Mouse (Mus musculus) G1E (cell line): ENCODE results near the gene Fjx1. TPM values are rescaled to one million over a fixed set of nuclear protein-coding genes. Genes with fewer than 3 reads are reported as not detected.

ENCODE experiments used
- ATAC-seq: 2 replicates; pipeline ENCODE4 v1.8.0; 2016; ENCODE audit warnings: mild to moderate bottlenecking; ENCODE audit not compliant: insufficient number of reproducible peaks, poor library complexity, low FRiP score, severe bottlenecking; ENCODE audit errors: extremely low read depth
- DNase-seq: peaks from one replicate; pipeline ENCODE4 v3.0.0; 2012; ENCODE audit warnings: low spot score
- H3K27me3 ChIP-seq: 2 replicates; pipeline ENCODE4 v1.6.1; 2012; ENCODE audit warnings: mild to moderate bottlenecking, low read length, inconsistent platforms; ENCODE audit not compliant: insufficient read depth
- H3K36me3 ChIP-seq: replicated peaks from 2 replicates; pipeline ENCODE3; 2012; ENCODE audit warnings: mild to moderate bottlenecking, inconsistent platforms
- H3K4me1 ChIP-seq: 2 replicates; pipeline ENCODE4 v1.6.1; 2012; ENCODE audit warnings: low read depth, low read length, inconsistent platforms, mixed read lengths; ENCODE audit not compliant: insufficient read depth
- H3K4me3 ChIP-seq: 2 replicates; pipeline ENCODE4 v1.5.1; 2012; ENCODE audit warnings: low read depth, mild to moderate bottlenecking, inconsistent platforms, low read length, moderate library complexity, mixed read lengths
- H3K9me3 ChIP-seq: replicated peaks from 2 replicates; pipeline ENCODE4 v1.6.1; 2012; ENCODE audit warnings: inconsistent platforms
- CTCF ChIP-seq: IDR thresholded peaks from 2 replicates; pipeline ENCODE4 v1.5.1; 2012; ENCODE audit warnings: low read depth, low read length, inconsistent platforms, mixed read lengths
- GATA1 ChIP-seq: IDR thresholded peaks from 2 replicates; pipeline ENCODE4 v1.6.1; 2012; ENCODE audit warnings: borderline replicate concordance, low read length, inconsistent platforms, mixed read lengths
- GATA2 ChIP-seq: IDR thresholded peaks from 2 replicates; pipeline ENCODE4 v1.6.1; 2012; ENCODE audit warnings: low read depth, low read length, inconsistent platforms, borderline replicate concordance
- POLR2AphosphoS5 ChIP-seq: IDR thresholded peaks from 2 replicates; pipeline ENCODE4 v1.6.1; 2012; ENCODE audit warnings: low read depth, low read length, inconsistent platforms; ENCODE audit not compliant: insufficient replicate concordance
- TAL1 ChIP-seq: conservative IDR thresholded peaks from 2 replicates; pipeline ENCODE4 v1.6.1; 2012; ENCODE audit warnings: low read depth, low read length, inconsistent platforms, mixed read lengths
- polyA plus RNA-seq: library from polyadenylated mRNA; stranded (reverse); fragments of >175 nt; gene quantifications from 2 replicates; pipeline ENCODE4 v1.2.3, GENCODE M21; 2012
- total RNA-seq, 2 experiments: library from RNA; stranded (forward) in 1 of 2; stranded (reverse) in 1 of 2; fragments of 200-1000 nt in 1 of 2; fragments of >200 nt in 1 of 2; fragmentation: Nextera tagmentation in 1 of 2; gene quantifications; 2 replicates each; pipeline ENCODE4 v1.2.3; 2014 to 2017

Fjx1 gene
- total and polyA plus RNA-seq, 3 experiments: 0.76 TPM; not detected in 2

DNA sequence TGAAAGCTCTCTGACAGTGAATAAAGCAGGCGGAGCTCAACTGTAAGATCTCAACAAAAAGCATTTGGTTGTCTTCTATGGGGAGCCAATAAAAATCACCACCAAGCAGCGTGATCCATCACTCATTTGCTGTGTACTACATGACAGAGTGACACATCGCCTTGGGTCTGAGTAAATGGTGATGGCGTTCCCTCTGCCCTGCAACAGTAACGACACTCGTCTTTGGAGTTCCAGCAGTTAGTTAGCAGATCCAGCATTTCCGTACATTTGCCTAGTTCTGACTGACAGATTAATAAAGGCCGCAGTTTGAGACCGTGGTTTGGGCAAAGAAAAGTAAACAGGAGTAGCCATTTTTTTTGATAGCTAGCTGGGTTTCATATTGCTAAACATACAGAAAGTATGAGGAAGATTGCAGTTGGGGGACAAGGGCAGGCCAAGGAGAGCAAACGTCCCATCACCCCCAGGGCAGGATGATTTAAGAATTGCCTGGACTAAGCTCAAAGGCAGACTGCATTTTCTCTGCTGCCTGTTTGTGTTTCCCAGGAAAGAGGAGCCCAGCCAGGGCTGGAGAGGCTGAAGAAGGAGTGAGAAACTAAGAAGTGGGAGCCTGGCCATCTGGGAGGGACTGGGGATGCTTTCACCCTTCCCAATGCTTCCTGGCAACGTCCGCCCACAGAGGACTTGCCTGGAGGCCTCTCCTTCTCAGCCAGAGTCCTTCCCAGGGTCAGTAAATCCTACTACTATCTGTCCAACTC lies 11.5 kb upstream of the Fjx1 start:
- H3K27me3 ChIP-seq: no peaks in the 10 kb centered on the region
- H3K4me1 ChIP-seq: no peaks in the 10 kb centered on the region
- H3K9me3 ChIP-seq: no peaks in the 10 kb centered on the region
- TF ChIP-seq GATA2 (no peak), TAL1 (no peak), CTCF (no peak), POLR2AphosphoS5 (no peak), GATA1 (no peak)
- no peak for DNase-seq
- H3K4me3 ChIP-seq: no peak overlapping the region
- H3K36me3 ChIP-seq: no peaks in the 10 kb centered on the region
- no peak for ATAC-seq

GRCm38 (mm10) chr2:102461491-102461890 lies 9.2 kb upstream of the Fjx1 start:
- H3K9me3 ChIP-seq: no peaks in the 10 kb centered on the region
- TF ChIP-seq CTCF (no peak), TAL1 (no peak), GATA1 (no peak), GATA2 (no peak), POLR2AphosphoS5 (no peak)
- no peaks in the 10 kb centered on the region for H3K4me1 ChIP-seq
- ATAC-seq (no peak), DNase-seq (no peak)
- 0 out of 2 replicates have a peak, but pooled peaks cover 2% of the 10 kb centered on the region for H3K27me3 ChIP-seq
- H3K4me3 ChIP-seq: no peak overlapping the region
- H3K36me3 ChIP-seq: no peaks in the 10 kb centered on the region

DNA sequence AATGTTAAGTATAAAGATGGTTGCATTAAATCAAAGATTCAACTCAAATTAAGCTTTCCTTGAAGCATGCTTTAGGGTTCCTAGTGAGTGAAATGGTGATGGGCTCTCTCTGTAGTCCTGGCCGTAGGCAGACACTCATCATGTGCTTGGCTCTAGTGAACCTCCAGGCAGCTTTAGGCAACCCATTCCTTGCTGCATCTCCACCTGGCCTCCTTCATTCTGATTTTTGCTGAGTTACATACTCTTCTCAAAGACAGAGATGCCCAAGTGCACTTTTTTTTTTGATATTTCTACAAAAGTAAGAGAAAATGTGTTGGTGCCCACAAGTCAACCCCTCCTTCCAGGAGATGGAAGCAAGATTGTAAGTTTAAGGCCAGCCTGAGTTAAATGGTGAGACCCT lies 2.8 kb upstream of the Fjx1 start:
- peaks cover 15% of the 10 kb centered on the region; the same call in 1 of the 2 replicates for H3K4me1 ChIP-seq
- H3K9me3 ChIP-seq: peaks cover 13% of the 10 kb centered on the region
- DNase-seq (no peak), ATAC-seq (no peak)
- H3K36me3 ChIP-seq: no peaks in the 10 kb centered on the region
- TF ChIP-seq GATA1 (no peak), TAL1 (no peak), POLR2AphosphoS5 (no peak), GATA2 (no peak), CTCF (no peak)
- H3K4me3 ChIP-seq: no peak overlapping the region
- peaks cover 22% of the 10 kb centered on the region for H3K27me3 ChIP-seq

GRCm38 (mm10) chr2:102453447-102453846 lies 1.1 kb upstream of the Fjx1 start:
- Histone ChIP-seq H3K4me3 (no peak overlapping the region), H3K27me3 (peaks cover 30% of the 10 kb centered on the region), H3K36me3 (no peaks in the 10 kb centered on the region), H3K9me3 (peaks cover 13% of the 10 kb centered on the region), H3K4me1 (peaks cover 15% of the 10 kb centered on the region; the same call in 1 of the 2 replicates)
- no peak for DNase-seq
- no peak for ATAC-seq
- TF ChIP-seq GATA1 (no peak), POLR2AphosphoS5 (no peak), TAL1 (no peak), GATA2 (no peak), CTCF (no peak)

- peaks cover 34% of the 10 kb centered on the region for H3K27me3 ChIP-seq
- H3K36me3 ChIP-seq: no peaks in the 10 kb centered on the region
- no peak for ATAC-seq
- peaks cover 13% of the 10 kb centered on the region for H3K9me3 ChIP-seq
- peaks cover 15% of the 10 kb centered on the region; the same call in 1 of the 2 replicates for H3K4me1 ChIP-seq
- DNase-seq: no peak
- H3K4me3 ChIP-seq: peak overlapping the region; percentile 65
- no peak for TF ChIP-seq GATA2
- no peak for TF ChIP-seq TAL1
- no peak for TF ChIP-seq GATA1
- TF ChIP-seq POLR2AphosphoS5: no peak
- no peak for TF ChIP-seq CTCF
These were observed 1.3 kb downstream of the Fjx1 start for GRCm38 (mm10) chr2:102450761-102451670.

GRCm38 (mm10) chr2:102450248-102450760 lies 2.0 kb downstream of the Fjx1 start:
- Histone ChIP-seq H3K36me3 (no peaks in the 10 kb centered on the region), H3K4me3 (peak overlapping the region; percentile 65), H3K9me3 (peaks cover 13% of the 10 kb centered on the region), H3K4me1 (peaks cover 15% of the 10 kb centered on the region; the same call in 1 of the 2 replicates), H3K27me3 (peaks cover 35% of the 10 kb centered on the region)
- ATAC-seq (no peak), DNase-seq (no peak)
- TF ChIP-seq CTCF: no peak
- TF ChIP-seq TAL1: no peak
- TF ChIP-seq GATA2: no peak
- TF ChIP-seq GATA1: no peak
